Mouse (Mus musculus): ENCODE data around the gene Far2.

GRCm38 (mm10) chr6:148142421-148142820, 95.4 kb downstream of the Far2 start:
- TF ChIP-seq CTCF (IDR thresholded peaks at IDR 0.05; ENCODE audit: borderline replicate concordance, insufficient read depth, low read depth, low read length): no peak
- no peak for TF ChIP-seq POLR2A (IDR thresholded peaks at IDR 0.05; ENCODE audit: borderline replicate concordance, insufficient read depth, low read length)
